Mouse (Mus musculus): ENCODE data around the gene Tldc1. TPM values are rescaled to one million over a fixed set of nuclear protein-coding genes. Genes with fewer than 3 reads are reported as not detected.

The Tldc1 gene
- polyA plus RNA-seq, 1 experiment from 2014 or later: 12.6 TPM

DNA sequence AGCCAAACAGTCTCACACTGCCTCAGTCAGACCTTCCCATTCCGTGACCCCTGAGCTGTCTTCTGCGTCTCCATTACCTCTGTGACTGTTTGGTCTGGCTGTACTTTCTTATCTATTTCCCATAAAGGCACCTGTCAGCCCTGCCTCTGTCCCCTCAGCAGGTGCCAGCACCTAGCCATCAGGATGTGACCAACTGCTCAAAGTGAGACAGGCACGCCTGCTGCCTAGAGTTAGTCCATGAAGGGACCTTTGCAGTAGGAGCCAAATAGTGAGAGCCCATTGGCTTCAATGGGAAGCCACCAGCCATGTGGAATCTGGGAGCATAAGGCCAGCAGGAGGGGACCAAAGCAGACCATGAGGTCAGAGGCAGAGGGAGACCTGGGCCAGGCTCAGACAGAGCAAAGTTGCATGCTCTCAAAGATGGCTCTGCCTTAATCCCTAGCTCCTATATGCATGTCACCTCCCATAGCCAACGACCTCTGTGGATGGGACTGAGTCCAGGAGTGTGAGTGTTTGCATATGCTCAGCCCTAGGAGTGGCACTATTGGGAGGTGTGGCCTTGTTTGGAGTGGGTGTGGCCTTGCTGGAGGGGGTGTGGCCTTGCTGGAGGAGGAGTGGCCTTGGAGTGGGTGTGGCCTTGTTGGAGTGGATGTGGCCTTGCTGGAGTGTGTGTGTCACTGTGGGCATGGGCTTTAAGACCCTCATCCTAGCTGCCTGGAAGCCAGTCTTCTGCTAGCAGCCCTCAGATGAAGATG is 3.0 kb upstream of the Tldc1 start:
- 70% methylated on average over 4 of the region's 4 CpGs for whole genome bisulfite sequencing
- no peaks in the 10 kb centered on the region for H3K9me3 ChIP-seq
- DNase-seq (ENCODE audit: low spot score): no peak
- no peak overlapping the region for H3K27ac ChIP-seq
- peaks cover 66% of the 10 kb centered on the region for H3K4me1 ChIP-seq (replicated peaks)
- 0 out of 2 replicates have a peak, but pooled peaks cover 7% of the 10 kb centered on the region for H3K27me3 ChIP-seq (ENCODE audit: insufficient read depth, poor library complexity, severe bottlenecking)
- no peak overlapping the region for H3K4me3 ChIP-seq
- no peaks in the 10 kb centered on the region for H3K36me3 ChIP-seq

DNA sequence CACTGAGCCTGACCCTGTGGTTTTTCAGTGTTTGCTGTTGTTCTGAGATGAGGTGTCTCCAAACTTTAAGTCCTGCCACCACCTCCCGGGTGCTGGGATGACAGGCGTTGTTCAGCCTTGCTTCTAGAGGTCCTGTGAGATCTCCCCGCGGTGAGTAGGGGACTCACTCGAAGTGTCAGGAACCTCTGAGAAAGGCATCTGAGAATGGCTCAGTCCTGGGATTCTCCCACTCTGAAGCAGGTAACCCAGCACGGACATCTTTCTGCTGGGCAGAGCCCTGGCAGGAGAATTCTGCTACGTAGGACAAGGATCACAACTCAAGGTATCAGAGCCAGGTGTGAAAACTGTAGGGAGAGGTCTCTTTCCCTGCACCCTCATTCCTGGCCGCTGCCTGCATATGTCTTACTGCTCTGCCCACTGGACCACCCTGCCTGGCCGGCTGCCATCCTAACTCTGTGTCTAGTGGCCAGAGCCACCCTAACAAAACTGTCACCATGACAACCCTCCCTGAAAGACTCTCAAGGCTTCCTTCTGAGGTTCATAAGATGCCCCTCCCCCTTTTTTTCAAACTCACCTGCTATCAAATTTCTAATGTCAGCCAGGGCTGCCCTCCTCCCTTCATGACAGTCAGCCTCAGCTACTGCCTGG is 2.3 kb upstream of the Tldc1 start:
- 0 out of 2 replicates have a peak, but pooled peaks cover 7% of the 10 kb centered on the region for H3K27me3 ChIP-seq (ENCODE audit: insufficient read depth, poor library complexity, severe bottlenecking)
- H3K27ac ChIP-seq: no peak overlapping the region
- H3K9me3 ChIP-seq: no peaks in the 10 kb centered on the region
- no peaks in the 10 kb centered on the region for H3K36me3 ChIP-seq
- WGBS: 77% methylated on average over 9 of the region's 9 CpGs
- H3K4me1 ChIP-seq (replicated peaks): peaks cover 59% of the 10 kb centered on the region
- no peak overlapping the region for H3K4me3 ChIP-seq
- DNase-seq (ENCODE audit: low spot score): no peak

DNA sequence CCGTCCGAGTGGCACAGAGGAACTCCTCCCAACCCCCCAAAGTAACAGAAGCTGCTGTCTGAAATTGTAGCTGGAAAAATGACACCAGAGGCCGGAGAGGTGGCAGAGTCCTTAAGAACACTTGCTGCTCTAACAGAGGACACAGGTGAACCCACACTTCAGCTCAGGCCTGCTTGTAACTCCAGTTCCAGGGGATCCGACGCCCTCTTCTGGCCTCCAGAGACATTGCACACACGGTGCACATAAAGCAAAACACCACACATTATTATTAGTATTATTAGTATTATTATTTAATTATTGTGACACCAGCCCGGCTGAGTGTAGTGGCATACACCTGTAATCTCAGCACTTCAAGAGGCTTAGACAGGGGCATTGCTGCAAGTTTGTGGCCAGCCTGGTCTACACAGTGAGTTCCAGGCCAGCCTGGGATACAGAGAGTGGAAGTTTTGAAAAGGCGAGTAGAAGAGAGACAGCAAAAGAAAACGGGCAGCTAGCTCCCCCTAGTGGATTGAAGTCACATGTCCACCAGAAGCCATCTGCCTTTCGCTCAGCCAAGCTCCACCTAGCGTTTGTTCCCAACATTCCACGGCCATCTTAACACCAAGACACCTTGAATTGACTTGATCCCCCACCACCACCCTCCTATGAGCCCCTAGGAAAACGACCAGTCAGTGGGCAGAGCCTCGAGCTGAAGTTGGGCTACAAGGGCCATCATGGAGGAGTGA is 959 bp upstream of the Tldc1 start:
- 24% methylated on average over 14 of the region's 14 CpGs for WGBS
- H3K27ac ChIP-seq: peak overlapping the region; percentile 94
- peaks cover 49% of the 10 kb centered on the region for H3K4me1 ChIP-seq (replicated peaks)
- 0 out of 2 replicates have a peak, but pooled peaks cover 7% of the 10 kb centered on the region for H3K27me3 ChIP-seq (ENCODE audit: insufficient read depth, poor library complexity, severe bottlenecking)
- peak; percentile 82 for DNase-seq (ENCODE audit: low spot score)
- H3K4me3 ChIP-seq: peak overlapping the region; percentile 69
- no peaks in the 10 kb centered on the region for H3K36me3 ChIP-seq
- H3K9me3 ChIP-seq: no peaks in the 10 kb centered on the region

DNA sequence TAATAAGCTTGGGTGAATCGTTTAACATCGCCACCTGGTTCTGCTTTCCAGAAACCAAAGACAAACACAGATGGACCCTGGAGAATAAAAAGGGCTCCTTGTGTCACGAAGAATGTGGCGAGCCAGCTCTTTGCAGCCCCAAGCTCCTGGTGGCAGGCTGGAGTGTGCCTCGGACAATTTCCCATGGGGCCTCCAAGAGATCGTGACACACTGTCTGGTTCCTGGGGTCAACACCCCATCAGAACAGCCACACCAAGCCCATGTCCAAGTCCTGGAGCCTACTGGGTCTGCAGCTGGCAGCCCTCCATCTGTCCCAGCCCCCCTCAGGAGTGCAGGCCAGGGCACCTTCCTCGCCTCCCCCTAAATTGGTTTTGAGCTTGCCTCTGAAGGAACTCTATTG is 451 bp downstream of the Tldc1 start:
- Histone ChIP-seq H3K9me3 (no peaks in the 10 kb centered on the region), H3K27me3 (ENCODE audit: insufficient read depth, poor library complexity, severe bottlenecking) (no peaks in the 10 kb centered on the region), H3K4me3 (peak overlapping the region; percentile 69), H3K36me3 (peaks cover 4% of the 10 kb centered on the region; the same call in 1 of the 2 replicates), H3K27ac (peak overlapping the region; percentile 94), H3K4me1 (replicated peaks) (peaks cover 39% of the 10 kb centered on the region)
- WGBS: 25% methylated on average over 7 of the region's 7 CpGs
- DNase-seq (ENCODE audit: low spot score): no peak

DNA sequence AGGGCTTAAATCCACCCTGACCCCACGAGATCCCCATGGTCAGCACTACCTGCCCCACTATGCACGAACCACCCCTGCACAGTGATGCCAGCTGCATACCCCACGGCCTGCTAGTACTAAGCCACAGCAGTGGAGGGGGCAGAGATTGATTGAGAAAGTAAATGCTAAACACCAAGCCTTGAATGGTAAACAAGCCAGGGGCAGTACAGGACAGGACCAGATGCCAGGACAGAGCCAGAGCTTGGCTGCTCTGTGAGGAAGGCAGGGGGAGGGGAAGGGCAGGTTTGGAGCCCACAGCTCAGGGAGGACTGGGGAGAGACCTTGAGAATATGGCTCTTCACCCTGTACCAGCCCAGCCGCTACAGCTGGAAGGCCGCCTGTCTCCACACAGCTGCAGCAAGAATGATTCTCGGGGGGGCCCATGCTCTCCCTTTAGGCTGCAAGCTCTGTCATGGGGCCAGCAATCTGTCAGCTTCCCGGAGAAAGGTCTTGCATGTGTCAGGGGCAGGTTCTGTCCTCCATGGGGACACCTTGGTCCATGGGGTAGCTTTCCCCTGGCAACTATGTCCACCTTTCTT is 1.5 kb downstream of the Tldc1 start:
- Histone ChIP-seq H3K27ac (no peak overlapping the region), H3K27me3 (ENCODE audit: insufficient read depth, poor library complexity, severe bottlenecking) (no peaks in the 10 kb centered on the region), H3K4me3 (no peak overlapping the region), H3K4me1 (replicated peaks) (peaks cover 39% of the 10 kb centered on the region), H3K36me3 (peaks cover 8% of the 10 kb centered on the region; the same call in 1 of the 2 replicates), H3K9me3 (no peaks in the 10 kb centered on the region)
- no peak for DNase-seq (ENCODE audit: low spot score)
- WGBS: 89% methylated on average over 7 of the region's 7 CpGs

DNA sequence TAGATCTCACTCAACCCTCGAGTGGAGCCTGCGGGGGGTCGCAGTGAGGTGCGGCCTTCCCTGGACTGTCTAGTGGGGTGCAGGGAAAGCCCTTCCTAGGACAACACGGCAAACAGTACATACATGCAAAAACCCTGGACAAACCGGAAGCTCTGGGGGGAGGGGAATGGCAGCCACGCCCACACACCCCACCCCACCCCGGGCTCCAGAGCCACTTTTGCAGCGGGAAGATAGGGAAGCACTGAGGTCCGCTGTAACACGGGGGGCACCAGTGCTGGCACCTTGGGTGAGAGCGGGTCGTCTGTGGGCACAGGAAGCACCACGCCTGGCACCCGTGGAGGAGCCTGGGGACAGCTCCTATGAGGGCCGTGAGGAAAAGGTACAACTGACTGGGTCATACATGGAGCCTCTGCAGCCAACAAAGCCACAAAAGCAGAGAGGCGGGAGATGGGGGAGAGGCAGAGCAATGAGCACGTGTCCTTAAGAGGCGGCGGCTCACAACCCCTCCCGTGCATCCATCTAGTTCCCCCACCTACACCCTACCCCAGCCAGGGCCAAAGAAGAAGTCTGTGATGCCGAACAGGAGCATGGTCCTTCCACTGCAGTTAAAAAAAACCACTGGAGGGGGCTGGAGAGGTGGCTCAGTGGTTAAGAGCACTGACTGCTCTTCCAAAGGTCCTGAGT is 12.3 kb downstream of the Tldc1 start:
- no peak overlapping the region for H3K27ac ChIP-seq
- H3K9me3 ChIP-seq: no peaks in the 10 kb centered on the region
- DNase-seq (ENCODE audit: low spot score): no peak
- H3K27me3 ChIP-seq (ENCODE audit: insufficient read depth, poor library complexity, severe bottlenecking): no peaks in the 10 kb centered on the region
- H3K36me3 ChIP-seq: peaks cover 42% of the 10 kb centered on the region
- no peak overlapping the region for H3K4me3 ChIP-seq
- 85% methylated on average over 22 of the region's 22 CpGs for WGBS
- peaks cover 16% of the 10 kb centered on the region for H3K4me1 ChIP-seq (replicated peaks)

DNA sequence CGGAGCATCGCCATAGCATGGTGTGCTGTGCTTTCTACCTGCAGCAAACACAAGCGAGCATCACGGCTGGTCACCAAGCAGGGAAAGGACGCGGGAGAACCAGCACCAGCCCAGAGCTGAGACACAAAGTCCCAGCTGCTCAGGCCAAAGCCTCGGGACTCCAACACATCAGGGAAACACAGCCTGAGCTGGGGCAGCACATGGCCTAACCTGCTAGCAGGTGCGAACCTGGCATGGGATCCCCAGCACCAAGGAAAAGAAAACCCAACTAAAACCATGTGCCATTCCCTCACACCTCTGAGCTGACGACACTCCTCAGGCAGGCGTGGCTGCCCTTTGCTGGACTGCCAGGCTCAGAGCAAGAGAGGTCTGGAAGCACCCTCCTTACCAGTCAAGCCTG is 12.9 kb downstream of the Tldc1 start:
- Histone ChIP-seq H3K4me1 (replicated peaks) (peaks cover 16% of the 10 kb centered on the region), H3K27me3 (ENCODE audit: insufficient read depth, poor library complexity, severe bottlenecking) (no peaks in the 10 kb centered on the region), H3K36me3 (peaks cover 46% of the 10 kb centered on the region), H3K4me3 (no peak overlapping the region), H3K9me3 (no peaks in the 10 kb centered on the region), H3K27ac (no peak overlapping the region)
- 86% methylated on average over 10 of the region's 10 CpGs for WGBS
- DNase-seq (ENCODE audit: low spot score): no peak

DNA sequence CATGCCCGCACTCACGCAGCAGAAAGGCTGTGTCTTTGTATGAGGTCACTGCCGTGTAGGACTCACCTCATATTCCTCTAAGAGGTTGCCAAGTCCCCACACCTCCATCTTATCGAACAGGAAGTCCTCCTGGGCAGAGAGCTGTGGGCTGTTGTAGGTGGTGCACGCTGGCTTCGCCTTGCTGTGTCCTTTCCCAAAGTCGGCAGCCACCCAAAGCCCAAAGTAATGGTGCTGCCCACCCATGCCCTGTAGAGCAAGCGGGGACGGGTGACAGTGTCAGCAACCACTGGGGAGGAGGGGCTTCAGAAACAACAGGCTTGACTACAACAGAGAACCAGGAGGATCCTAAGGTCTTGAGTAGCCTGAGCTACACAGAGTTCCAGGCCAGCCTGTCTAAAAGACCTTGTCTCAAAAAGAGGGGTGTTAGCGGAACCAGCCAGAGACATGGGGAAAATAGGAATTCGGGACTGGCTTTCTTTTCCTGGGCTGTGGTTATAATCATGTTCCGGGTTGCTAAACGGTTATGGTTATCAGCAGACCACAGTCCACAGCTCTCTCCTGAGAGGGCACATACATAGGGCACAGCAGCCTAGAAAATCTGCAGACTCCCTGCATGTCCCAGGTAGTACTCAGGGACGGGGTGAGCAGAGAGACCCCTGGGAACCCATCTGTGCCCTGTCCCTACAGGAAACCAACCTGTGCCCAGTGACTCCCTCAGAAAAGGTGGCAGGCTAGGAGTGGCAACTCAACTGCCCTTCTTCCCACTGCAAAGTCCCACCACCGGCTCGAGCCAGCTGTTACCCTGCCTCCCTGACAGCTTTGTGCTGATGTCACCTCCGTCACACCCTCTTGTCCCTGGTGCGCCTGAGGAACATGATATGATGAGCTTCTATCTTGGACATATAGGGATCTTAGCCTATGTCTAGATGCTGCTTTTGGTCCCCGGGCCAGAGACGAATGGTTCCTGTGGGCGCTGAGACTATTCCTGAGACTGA is 15.7 kb downstream of the Tldc1 start:
- Histone ChIP-seq H3K27ac (no peak overlapping the region), H3K27me3 (ENCODE audit: insufficient read depth, poor library complexity, severe bottlenecking) (no peaks in the 10 kb centered on the region), H3K9me3 (no peaks in the 10 kb centered on the region), H3K4me3 (no peak overlapping the region), H3K4me1 (replicated peaks) (peaks cover 27% of the 10 kb centered on the region), H3K36me3 (peaks cover 28% of the 10 kb centered on the region)
- WGBS: 92% methylated on average over 21 of the region's 21 CpGs
- DNase-seq (ENCODE audit: low spot score): no peak

DNA sequence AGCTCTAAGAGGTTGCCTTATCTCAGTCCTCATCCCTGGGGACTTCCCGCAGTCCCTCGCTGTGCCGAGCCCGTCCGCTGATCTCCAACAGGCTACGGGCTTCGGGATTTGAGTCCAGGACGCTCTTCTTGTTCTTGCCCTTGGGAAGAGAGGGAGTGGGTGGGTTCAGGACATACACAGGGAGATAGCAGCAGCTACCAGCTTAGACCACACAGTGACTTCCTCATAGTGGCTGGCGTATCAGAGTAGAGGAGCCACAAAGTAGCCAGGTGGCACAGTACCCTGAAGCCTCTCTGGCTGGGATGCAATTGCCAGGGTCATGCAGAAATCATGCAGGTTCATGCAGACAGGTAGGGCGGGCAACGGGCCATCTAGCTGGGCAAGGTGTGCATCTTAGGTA is 16.5 kb downstream of the Tldc1 start:
- Histone ChIP-seq H3K27ac (no peak overlapping the region), H3K9me3 (no peaks in the 10 kb centered on the region), H3K4me1 (replicated peaks) (peaks cover 32% of the 10 kb centered on the region), H3K36me3 (peaks cover 24% of the 10 kb centered on the region), H3K27me3 (ENCODE audit: insufficient read depth, poor library complexity, severe bottlenecking) (no peaks in the 10 kb centered on the region), H3K4me3 (no peak overlapping the region)
- WGBS: 92% methylated on average over 11 of the region's 11 CpGs
- DNase-seq (ENCODE audit: low spot score): no peak

DNA sequence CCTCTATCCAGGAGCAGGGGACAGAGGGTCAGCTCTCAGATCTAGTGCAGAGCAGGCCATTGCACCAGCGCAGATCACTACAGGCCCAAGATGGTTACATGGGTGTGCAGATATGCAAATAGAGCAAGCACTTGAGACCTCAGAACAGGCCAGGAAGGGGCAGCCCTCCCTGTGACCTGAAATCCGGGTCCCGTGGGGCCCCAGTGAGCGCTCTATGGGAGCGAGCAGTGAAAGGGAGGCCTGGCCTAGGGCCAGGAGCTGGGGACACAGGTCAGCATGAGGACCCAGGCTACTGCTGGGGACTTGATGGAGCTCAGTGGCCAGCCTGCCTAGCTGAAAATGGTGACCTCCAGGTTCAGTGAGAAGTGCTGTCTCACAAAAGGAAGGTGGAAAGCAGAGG is 21.7 kb downstream of the Tldc1 start:
- WGBS: 62% methylated on average over 5 of the region's 5 CpGs
- H3K27me3 ChIP-seq (ENCODE audit: insufficient read depth, poor library complexity, severe bottlenecking): peaks cover 4% of the 10 kb centered on the region
- H3K27ac ChIP-seq: 0 out of 2 replicates have a peak overlapping the region, but pooled peaks have one; percentile 60
- peaks cover 11% of the 10 kb centered on the region for H3K36me3 ChIP-seq
- H3K4me3 ChIP-seq: no peak overlapping the region
- DNase-seq (ENCODE audit: low spot score): no peak
- no peaks in the 10 kb centered on the region for H3K9me3 ChIP-seq
- peaks cover 32% of the 10 kb centered on the region for H3K4me1 ChIP-seq (replicated peaks)

DNA sequence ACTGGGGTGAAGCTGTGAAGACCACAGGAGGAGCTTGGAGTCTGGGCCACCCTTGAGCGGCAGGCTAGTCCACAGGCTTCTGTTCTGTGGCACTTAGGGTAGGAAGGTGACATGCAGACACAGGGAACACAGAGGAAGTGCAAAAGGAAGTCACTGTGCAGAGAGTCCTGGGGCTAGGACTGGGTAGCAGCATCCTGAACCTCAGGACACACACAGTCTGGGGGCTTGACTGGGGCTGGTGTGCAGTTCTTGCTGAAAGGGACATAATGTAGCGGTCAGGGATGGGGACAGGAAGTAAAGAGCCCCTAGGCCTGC is 22.1 kb downstream of the Tldc1 start:
- 60% methylated on average over 2 of the region's 2 CpGs for WGBS
- peaks cover 32% of the 10 kb centered on the region for H3K4me1 ChIP-seq (replicated peaks)
- no peak for DNase-seq (ENCODE audit: low spot score)
- peak overlapping the region; percentile 60; the same call in 1 of the 2 replicates for H3K27ac ChIP-seq
- peaks cover 7% of the 10 kb centered on the region for H3K36me3 ChIP-seq
- peak overlapping the region; percentile 41 for H3K4me3 ChIP-seq
- H3K27me3 ChIP-seq (ENCODE audit: insufficient read depth, poor library complexity, severe bottlenecking): peaks cover 4% of the 10 kb centered on the region
- no peaks in the 10 kb centered on the region for H3K9me3 ChIP-seq

Data from hindbrain, embryonic 10.5 days (tissue).